Mouse (Mus musculus): ENCODE measurements around the gene Nsun2.
"Not testable (repeated sequence)": the region's sequence is repeated elsewhere in the genome, so short reads cannot be mapped to it uniquely, and the experiment has no call there.

Nsun2 gene

GRCm38 (mm10) chr13:69592226-69592625, 58.7 kb downstream of the Nsun2 start:
- no peak for DNase-seq (ENCODE audit: low spot score)

GRCm38 (mm10) chr13:69593453-69593852, 59.9 kb downstream of the Nsun2 start:
- DNase-seq (ENCODE audit: low spot score), result no peak

GRCm38 (mm10) chr13:69594577-69595256, 61.2 kb downstream of the Nsun2 start:
- DNase-seq (ENCODE audit: low spot score), result no peak

- DNase-seq (ENCODE audit: low spot score), result no peak
These were observed 62.4 kb downstream of the Nsun2 start for GRCm38 (mm10) chr13:69595911-69596310.

GRCm38 (mm10) chr13:69596515-69596914, 63.0 kb downstream of the Nsun2 start:
- DNase-seq (ENCODE audit: low spot score), result no peak

- DNase-seq (ENCODE audit: low spot score), result no peak
These were observed 65.3 kb downstream of the Nsun2 start for GRCm38 (mm10) chr13:69598867-69599266.

- DNase-seq (ENCODE audit: low spot score), result not testable (repeated sequence)
These were observed 67.3 kb downstream of the Nsun2 start for GRCm38 (mm10) chr13:69600863-69601262.

GRCm38 (mm10) chr13:69601321-69601720, 67.8 kb downstream of the Nsun2 start:
- DNase-seq (ENCODE audit: low spot score), result no peak

- no peak for DNase-seq (ENCODE audit: low spot score)
These were observed 71.1 kb downstream of the Nsun2 start for GRCm38 (mm10) chr13:69604670-69605069.

GRCm38 (mm10) chr13:69608734-69609133, 75.2 kb downstream of the Nsun2 start:
- DNase-seq (ENCODE audit: low spot score), result no peak

- peak; percentile 74 for DNase-seq (ENCODE audit: low spot score)
These were observed 77.3 kb downstream of the Nsun2 start for GRCm38 (mm10) chr13:69610751-69611397.

GRCm38 (mm10) chr13:69611398-69612174, 78.0 kb downstream of the Nsun2 start, which contains the start of gene Srd5a1:
Gene Srd5a1 (minus strand): TSS chr13:69611442.
- DNase-seq (ENCODE audit: low spot score), result peak; percentile 99

GRCm38 (mm10) chr13:69612175-69612544, 78.6 kb downstream of the Nsun2 start:
- no peak for DNase-seq (ENCODE audit: low spot score)

- no peak for DNase-seq (ENCODE audit: low spot score)
These were observed 83.2 kb downstream of the Nsun2 start for GRCm38 (mm10) chr13:69616716-69617115.

GRCm38 (mm10) chr13:69623843-69624242, 90.3 kb downstream of the Nsun2 start:
- DNase-seq (ENCODE audit: low spot score), result no peak

GRCm38 (mm10) chr13:69624510-69624909, 91.0 kb downstream of the Nsun2 start:
- DNase-seq (ENCODE audit: low spot score), result no peak

- DNase-seq (ENCODE audit: low spot score), result peak; percentile 27
These were observed 94.4 kb downstream of the Nsun2 start for GRCm38 (mm10) chr13:69627941-69628340.

GRCm38 (mm10) chr13:69630576-69630975, 97.0 kb downstream of the Nsun2 start:
- DNase-seq (ENCODE audit: low spot score), result peak; percentile 29

- no peak for DNase-seq (ENCODE audit: low spot score)
These were observed 97.6 kb downstream of the Nsun2 start for GRCm38 (mm10) chr13:69631111-69631510.

- peak; percentile 33 for DNase-seq (ENCODE audit: low spot score)
These were observed 98.1 kb downstream of the Nsun2 start for GRCm38 (mm10) chr13:69631659-69632058.

GRCm38 (mm10) chr13:69633551-69633950, 100.0 kb downstream of the Nsun2 start:
- peak; percentile 32 for DNase-seq (ENCODE audit: low spot score)

- peak; percentile 3 for DNase-seq (ENCODE audit: low spot score)
These were observed 100.4 kb downstream of the Nsun2 start for GRCm38 (mm10) chr13:69633988-69634387.

- peak; percentile 25 for DNase-seq (ENCODE audit: low spot score)
These were observed 102.3 kb downstream of the Nsun2 start for GRCm38 (mm10) chr13:69635836-69636235.
